Mouse (Mus musculus) mouse trophoblast stem cell (cell line): ENCODE results near the gene Itprip.
"Not testable (repeated sequence)": the region's sequence is repeated elsewhere in the genome, so short reads cannot be mapped to it uniquely, and the experiment has no call there.

ENCODE experiments used
- in situ Hi-C, 2 experiments: fragments of 300-500 bp; cut with MseI, MboI; formaldehyde crosslinking; loops; 2 replicates in 1 of 2; 3 replicates in 1 of 2; pipeline ENCODE4 v1.15.1; 2025

Gene Itprip

GRCm38 (mm10) chr19:47854796-47855783, 64.0 kb downstream of the Itprip start, which contains the start of gene Gsto1:
TSS of gene Gsto1 (plus strand) at chr19:47854970.
- in situ Hi-C loops = no loop called here

GRCm38 (mm10) chr19:47853951-47854795, 64.9 kb downstream of the Itprip start:
- in situ Hi-C loops = no loop called here

GRCm38 (mm10) chr19:47853053-47853452, 66.0 kb downstream of the Itprip start:
- in situ Hi-C loops = no loop called here

- in situ Hi-C loops = not testable (repeated sequence)
These were observed 67.0 kb downstream of the Itprip start for GRCm38 (mm10) chr19:47852131-47852530.

- in situ Hi-C loops = no loop called here
These were observed 69.4 kb downstream of the Itprip start for GRCm38 (mm10) chr19:47849735-47850134.
